Mouse (Mus musculus): ENCODE data around the gene Spint5. TPM values are rescaled to one million over a fixed set of nuclear protein-coding genes. Genes with fewer than 3 reads are reported as not detected.

Spint5 gene
- total RNA-seq (2023), result not detected

GRCm38 (mm10) chr2:164715005-164715404 lies at the start of gene Spint5:
TSS of gene Spint5 (plus strand) at chr2:164715305.

GRCm38 (mm10) chr2:164673987-164674386 lies 41.1 kb upstream of the Spint5 start, which contains the start of gene Wfdc11:
TSS of gene Wfdc11 (minus strand) at chr2:164674087.

GRCm38 (mm10) chr2:164684807-164685206 lies 30.3 kb upstream of the Spint5 start, which contains the start of gene Wfdc13:
TSS of gene Wfdc13 (plus strand) at chr2:164685107.

GRCm38 (mm10) chr2:164698201-164698600 lies 16.9 kb upstream of the Spint5 start, which contains the start of gene Spint4:
TSS of gene Spint4 (plus strand) at chr2:164698501.

GRCm38 (mm10) chr2:164745843-164746479 lies 30.9 kb downstream of the Spint5 start, which contains the start of the genes Wfdc3 and Dnttip1:
TSS of gene Wfdc3 (minus strand) at chr2:164745931.
TSS of gene Dnttip1 (plus strand) at chr2:164745983.

Other genes starting within 250 kb of the Spint5 start
- gene Trp53tg5, start 241.6 kb upstream of the Spint5 start, total RNA-seq (2023), result not detected
- 1 to 10 TPM; 2.1 to 2.7 TPM for gene Dbndd2, start 229.2 kb upstream of the Spint5 start, total RNA-seq (2023)
- gene Pigt, start 217.8 kb upstream of the Spint5 start, total RNA-seq (2023), result 10 to 100 TPM; 51.9 to 55.3 TPM
- not detected for gene Wfdc2, start 152.9 kb upstream of the Spint5 start, total RNA-seq (2023)
- gene Spint3, start 141.8 kb upstream of the Spint5 start, total RNA-seq (2023), result not detected
- gene Wfdc6a, start 129.9 kb upstream of the Spint5 start, total RNA-seq (2023), result not detected
- not detected for gene Eppin, start 121.7 kb upstream of the Spint5 start, total RNA-seq (2023)
- gene Wfdc6b, start 101.8 kb upstream of the Spint5 start, total RNA-seq (2023), result not detected
- gene Wfdc8, start 101.7 kb upstream of the Spint5 start, total RNA-seq (2023), result not detected
- not detected for gene Wfdc16, start 76.5 kb upstream of the Spint5 start, total RNA-seq (2023)
- gene Wfdc10, start 59.3 kb upstream of the Spint5 start, total RNA-seq (2023), result 10 to 100 TPM; 13.6 to 15.0 TPM
- gene Wfdc9, start 58.7 kb upstream of the Spint5 start, total RNA-seq (2023), result not detected
- gene Wfdc11, start 41.2 kb upstream of the Spint5 start, total RNA-seq (2023), result not detected
- not detected for gene Wfdc13, start 30.2 kb upstream of the Spint5 start, total RNA-seq (2023)
- gene Spint4, start 16.8 kb upstream of the Spint5 start, total RNA-seq (2023), result not detected
- gene Wfdc3, start 30.6 kb downstream of the Spint5 start, total RNA-seq (2023), result under 1 TPM in 1 of 2 experiments, not detected in 1; 0.22 TPM
- gene Dnttip1, start 30.7 kb downstream of the Spint5 start, total RNA-seq (2023), result 10 to 100 TPM; 28.8 to 32.0 TPM
- gene Ube2c, start 54.6 kb downstream of the Spint5 start, total RNA-seq (2023), result 100 to 1,000 TPM; 118 to 133 TPM
- gene Tnnc2, start 64.7 kb downstream of the Spint5 start, total RNA-seq (2023), result 1 to 10 TPM in 1 of 2 experiments, under 1 TPM in 1; 0.70 to 1.4 TPM
- 1 to 10 TPM; 3.3 to 3.8 TPM for gene Snx21, start 70.5 kb downstream of the Spint5 start, total RNA-seq (2023)
- 10 to 100 TPM; 41.6 to 50.0 TPM for gene Acot8, start 89.6 kb downstream of the Spint5 start, total RNA-seq (2023)
- 1 to 10 TPM; 3.4 to 4.4 TPM for gene Zswim3, start 89.8 kb downstream of the Spint5 start, total RNA-seq (2023)
- 1 to 10 TPM; 3.4 to 3.6 TPM for gene Zswim1, start 107.4 kb downstream of the Spint5 start, total RNA-seq (2023)
- gene Spata25, start 113.2 kb downstream of the Spint5 start, total RNA-seq (2023), result not detected
- gene Ctsa, start 117.6 kb downstream of the Spint5 start, total RNA-seq (2023), result 100 to 1,000 TPM; 182 to 209 TPM
- gene Neurl2, start 118.2 kb downstream of the Spint5 start, total RNA-seq (2023), result 1 to 10 TPM; 1.7 to 2.3 TPM
- gene Pltp, start 142.4 kb downstream of the Spint5 start, total RNA-seq (2023), result 1 to 10 TPM; 8.9 to 9.6 TPM
- 10 to 100 TPM; 51.1 to 56.8 TPM for gene Pcif1, start 164.0 kb downstream of the Spint5 start, total RNA-seq (2023)
- gene Zfp335, start 196.5 kb downstream of the Spint5 start, total RNA-seq (2023), result 10 to 100 TPM; 28.2 to 29.1 TPM
- gene Mmp9, start 225.5 kb downstream of the Spint5 start, total RNA-seq (2023), result 1,000 to 10,000 TPM; 1,731 to 1,759 TPM
- gene Slc12a5, start 245.5 kb downstream of the Spint5 start, total RNA-seq (2023), result 1 to 10 TPM; 4.2 to 6.0 TPM